Mouse (Mus musculus): ENCODE measurements around the gene Slfn2.
"Not testable (repeated sequence)": the region's sequence is repeated elsewhere in the genome, so short reads cannot be mapped to it uniquely, and the experiment has no call there.

Slfn2 gene

GRCm38 (mm10) chr11:83064946-83065345 lies at the start of gene Slfn2:
TSS of gene Slfn2 (plus strand) at chr11:83065112.
- no peak for DNase-seq (ENCODE audit: low spot score in 2 of 2)

- DNase-seq (ENCODE audit: low spot score in 2 of 2) = no peak
Observed at GRCm38 (mm10) chr11:83016093-83016492, 48.8 kb upstream of the Slfn2 start.

GRCm38 (mm10) chr11:83019561-83020519 lies 45.1 kb upstream of the Slfn2 start:
- not testable (repeated sequence) for DNase-seq (ENCODE audit: low spot score in 2 of 2)

GRCm38 (mm10) chr11:83020621-83021020 lies 44.3 kb upstream of the Slfn2 start, which contains the start of gene Slfn8:
TSS of gene Slfn8 (minus strand) at chr11:83020810.
- DNase-seq (ENCODE audit: low spot score in 2 of 2) = peak in 1 of 2 experiments; percentile 27

- DNase-seq (ENCODE audit: low spot score in 2 of 2) = not testable (repeated sequence)
Observed at GRCm38 (mm10) chr11:83038686-83039085, 26.2 kb upstream of the Slfn2 start.

- no peak for DNase-seq (ENCODE audit: low spot score in 2 of 2)
Observed at GRCm38 (mm10) chr11:83039156-83039555, 25.8 kb upstream of the Slfn2 start.

GRCm38 (mm10) chr11:83039796-83040195 lies 25.1 kb upstream of the Slfn2 start:
- no peak for DNase-seq (ENCODE audit: low spot score in 2 of 2)

- DNase-seq (ENCODE audit: low spot score in 2 of 2) = no peak
Observed at GRCm38 (mm10) chr11:83040325-83040724, 24.6 kb upstream of the Slfn2 start.

- no peak for DNase-seq (ENCODE audit: low spot score in 2 of 2)
Observed at GRCm38 (mm10) chr11:83041000-83041399, 23.9 kb upstream of the Slfn2 start.

- DNase-seq (ENCODE audit: low spot score in 2 of 2) = no peak
Observed at GRCm38 (mm10) chr11:83043891-83044290, 21.0 kb upstream of the Slfn2 start.

- DNase-seq (ENCODE audit: low spot score in 2 of 2) = no peak
Observed at GRCm38 (mm10) chr11:83045642-83046041, 19.3 kb upstream of the Slfn2 start.

GRCm38 (mm10) chr11:83057863-83058262 lies 7.0 kb upstream of the Slfn2 start:
- DNase-seq (ENCODE audit: low spot score in 2 of 2) = peak in 1 of 2 experiments; percentile 57

- no peak for DNase-seq (ENCODE audit: low spot score in 2 of 2)
Observed at GRCm38 (mm10) chr11:83060412-83061020, 4.4 kb upstream of the Slfn2 start.

GRCm38 (mm10) chr11:83061806-83062205 lies 3.1 kb upstream of the Slfn2 start:
- DNase-seq (ENCODE audit: low spot score in 2 of 2) = no peak

GRCm38 (mm10) chr11:83063126-83063525 lies 1.8 kb upstream of the Slfn2 start:
- no peak for DNase-seq (ENCODE audit: low spot score in 2 of 2)

GRCm38 (mm10) chr11:83063941-83064349 lies 967 bp upstream of the Slfn2 start:
- DNase-seq (ENCODE audit: low spot score in 2 of 2) = no peak

GRCm38 (mm10) chr11:83065441-83066344 lies 781 bp downstream of the Slfn2 start:
- no peak for DNase-seq (ENCODE audit: low spot score in 2 of 2)

- no peak for DNase-seq (ENCODE audit: low spot score in 2 of 2)
Observed at GRCm38 (mm10) chr11:83066640-83067531, 2.0 kb downstream of the Slfn2 start.

GRCm38 (mm10) chr11:83067982-83068694 lies 3.2 kb downstream of the Slfn2 start:
- no peak for DNase-seq (ENCODE audit: low spot score in 2 of 2)
